Mouse (Mus musculus): Measurements from ENCODE around the gene Cryl1. TPM values are rescaled to one million over a fixed set of nuclear protein-coding genes. Genes with fewer than 3 reads are reported as not detected.

The Cryl1 gene
- total and polyA plus RNA-seq, 2 experiments, result 33.0 to 34.9 TPM

GRCm38 (mm10) chr14:57386758-57387561 lies 11.4 kb downstream of the Cryl1 start:
- Histone ChIP-seq H3K4me1 (ENCODE audit: control insufficient read depth, insufficient read depth, low read length) (peaks cover 3% of the 10 kb centered on the region; the same call in 1 of the 2 replicates), H3K27me3 (ENCODE audit: control insufficient read depth, insufficient read depth, low read length) (no peaks in the 10 kb centered on the region), H3K9ac (ENCODE audit: low read depth, low read length) (peak overlapping the region; percentile 23; the same call in 1 of the 2 replicates), H3K4me3 (ENCODE audit: insufficient read depth, low read depth, low read length) (peak overlapping the region; percentile 31; the same call in 1 of the 2 replicates), H3K27ac (replicated peaks; ENCODE audit: insufficient read depth, low read depth, low read length) (peak overlapping the region; percentile 70), H3K79me2 (ENCODE audit: control insufficient read depth, insufficient read depth, low read length) (no peaks in the 10 kb centered on the region), H3K36me3 (ENCODE audit: control insufficient read depth, insufficient read depth, low read length) (no peaks in the 10 kb centered on the region; the same call in 1 of the 2 replicates)
- no peak for TF ChIP-seq POLR2A (IDR thresholded peaks at IDR 0.05; ENCODE audit: extremely low read depth, insufficient read depth, low read length)
- TF ChIP-seq CTCF (IDR thresholded peaks at IDR 0.05; ENCODE audit: low read depth, low read length), result no peak
- 38% methylated on average over 14 of the region's 14 CpGs for WGBS
- DNase-seq (ENCODE audit: extremely low read depth, low read depth, low spot score), result peak; percentile 74

GRCm38 (mm10) chr14:57385667-57386066 lies 12.7 kb downstream of the Cryl1 start:
- no peak overlapping the region for H3K9ac ChIP-seq (ENCODE audit: low read depth, low read length)
- peaks cover 3% of the 10 kb centered on the region; the same call in 1 of the 2 replicates for H3K4me1 ChIP-seq (ENCODE audit: control insufficient read depth, insufficient read depth, low read length)
- TF ChIP-seq CTCF (IDR thresholded peaks at IDR 0.05; ENCODE audit: low read depth, low read length) (no peak), POLR2A (IDR thresholded peaks at IDR 0.05; ENCODE audit: extremely low read depth, insufficient read depth, low read length) (no peak)
- no peaks in the 10 kb centered on the region for H3K27me3 ChIP-seq (ENCODE audit: control insufficient read depth, insufficient read depth, low read length)
- no peaks in the 10 kb centered on the region for H3K79me2 ChIP-seq (ENCODE audit: control insufficient read depth, insufficient read depth, low read length)
- no peak overlapping the region for H3K4me3 ChIP-seq (ENCODE audit: insufficient read depth, low read depth, low read length)
- H3K36me3 ChIP-seq (ENCODE audit: control insufficient read depth, insufficient read depth, low read length), result peaks cover 2% of the 10 kb centered on the region; the same call in 1 of the 2 replicates
- no peak overlapping the region for H3K27ac ChIP-seq (replicated peaks; ENCODE audit: insufficient read depth, low read depth, low read length)
- 89% methylated on average over 5 of the region's 5 CpGs for WGBS
- DNase-seq (ENCODE audit: extremely low read depth, low read depth, low spot score), result no peak

- no peak overlapping the region for H3K9ac ChIP-seq (ENCODE audit: low read depth, low read length)
- peak; percentile 75 for DNase-seq (ENCODE audit: extremely low read depth, low read depth, low spot score)
- peaks cover 2% of the 10 kb centered on the region; the same call in 1 of the 2 replicates for H3K36me3 ChIP-seq (ENCODE audit: control insufficient read depth, insufficient read depth, low read length)
- no peaks in the 10 kb centered on the region for H3K79me2 ChIP-seq (ENCODE audit: control insufficient read depth, insufficient read depth, low read length)
- no peaks in the 10 kb centered on the region for H3K27me3 ChIP-seq (ENCODE audit: control insufficient read depth, insufficient read depth, low read length)
- no peak overlapping the region for H3K4me3 ChIP-seq (ENCODE audit: insufficient read depth, low read depth, low read length)
- TF ChIP-seq CTCF (IDR thresholded peaks at IDR 0.05; ENCODE audit: low read depth, low read length) (no peak), POLR2A (IDR thresholded peaks at IDR 0.05; ENCODE audit: extremely low read depth, insufficient read depth, low read length) (no peak)
- 54% methylated on average over 5 of the region's 5 CpGs for WGBS
- peak overlapping the region; percentile 73 for H3K27ac ChIP-seq (replicated peaks; ENCODE audit: insufficient read depth, low read depth, low read length)
- peaks cover 11% of the 10 kb centered on the region; the same call in 1 of the 2 replicates for H3K4me1 ChIP-seq (ENCODE audit: control insufficient read depth, insufficient read depth, low read length)
Measured at GRCm38 (mm10) chr14:57377531-57377930, 20.8 kb downstream of the Cryl1 start.

DNA sequence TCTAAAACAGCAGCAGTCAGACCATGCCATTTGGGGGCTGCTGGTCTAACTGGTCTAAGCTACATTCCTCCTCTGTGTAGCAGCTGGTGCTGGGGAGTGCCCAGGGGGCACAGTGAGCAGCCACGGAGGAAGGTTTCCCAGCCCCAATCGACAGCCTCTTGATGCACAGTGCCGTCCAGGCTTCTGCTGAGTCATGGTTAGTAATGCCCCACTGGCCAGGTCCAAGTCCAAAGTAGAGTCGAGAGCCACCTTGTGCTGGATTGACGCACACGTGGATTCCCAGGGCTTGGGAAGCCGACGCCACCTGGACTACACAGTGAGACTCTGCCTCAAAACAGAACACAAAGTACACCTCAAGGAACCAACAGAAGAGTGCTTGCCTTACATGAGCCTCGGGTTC lies 21.4 kb downstream of the Cryl1 start:
- TF ChIP-seq CTCF (IDR thresholded peaks at IDR 0.05; ENCODE audit: low read depth, low read length) (no peak), POLR2A (IDR thresholded peaks at IDR 0.05; ENCODE audit: extremely low read depth, insufficient read depth, low read length) (no peak)
- 26% methylated on average over 9 of the region's 9 CpGs for WGBS

DNA sequence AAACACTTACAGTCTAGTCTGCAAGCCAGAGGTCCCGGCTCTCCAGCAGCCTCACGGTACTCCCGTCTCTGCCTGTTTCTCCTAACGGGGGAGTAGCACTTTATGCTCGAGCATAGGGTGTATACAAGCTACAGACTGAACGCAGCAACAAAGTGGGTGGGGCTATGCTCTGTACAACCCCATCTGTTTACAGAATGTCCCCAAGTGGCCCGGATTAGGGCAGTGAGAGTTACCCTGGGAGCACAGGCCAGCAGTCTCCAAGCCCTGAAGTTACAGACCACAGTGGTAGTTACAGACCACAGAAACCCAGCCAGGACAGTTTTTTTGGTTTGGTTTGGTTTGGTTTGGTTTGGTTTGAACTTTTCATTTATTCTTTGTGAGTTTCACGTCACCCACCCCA lies 22.3 kb downstream of the Cryl1 start:
- Histone ChIP-seq H3K4me1 (ENCODE audit: control insufficient read depth, insufficient read depth, low read length) (peaks cover 11% of the 10 kb centered on the region; the same call in 1 of the 2 replicates), H3K79me2 (ENCODE audit: control insufficient read depth, insufficient read depth, low read length) (no peaks in the 10 kb centered on the region; the same call in 1 of the 2 replicates), H3K4me3 (ENCODE audit: insufficient read depth, low read depth, low read length) (no peak overlapping the region; the same call in 1 of the 2 replicates), H3K27me3 (ENCODE audit: control insufficient read depth, insufficient read depth, low read length) (no peaks in the 10 kb centered on the region), H3K9ac (ENCODE audit: low read depth, low read length) (no peak overlapping the region), H3K27ac (replicated peaks; ENCODE audit: insufficient read depth, low read depth, low read length) (peak overlapping the region; percentile 74), H3K36me3 (ENCODE audit: control insufficient read depth, insufficient read depth, low read length) (peaks cover 2% of the 10 kb centered on the region; the same call in 1 of the 2 replicates)
- no peak for TF ChIP-seq POLR2A (IDR thresholded peaks at IDR 0.05; ENCODE audit: extremely low read depth, insufficient read depth, low read length)
- no peak for TF ChIP-seq CTCF (IDR thresholded peaks at IDR 0.05; ENCODE audit: low read depth, low read length)
- peak; percentile 81 for DNase-seq (ENCODE audit: extremely low read depth, low read depth, low spot score)
- 50% methylated on average over 8 of the region's 8 CpGs for WGBS

More for the DNA sequence above, 21.4 kb downstream of the Cryl1 start:
- Histone ChIP-seq H3K36me3 (ENCODE audit: control insufficient read depth, insufficient read depth, low read length) (peaks cover 2% of the 10 kb centered on the region; the same call in 1 of the 2 replicates), H3K4me3 (ENCODE audit: insufficient read depth, low read depth, low read length) (no peak overlapping the region), H3K27me3 (ENCODE audit: control insufficient read depth, insufficient read depth, low read length) (no peaks in the 10 kb centered on the region), H3K27ac (replicated peaks; ENCODE audit: insufficient read depth, low read depth, low read length) (peak overlapping the region; percentile 74), H3K79me2 (ENCODE audit: control insufficient read depth, insufficient read depth, low read length) (no peaks in the 10 kb centered on the region), H3K4me1 (ENCODE audit: control insufficient read depth, insufficient read depth, low read length) (peaks cover 11% of the 10 kb centered on the region; the same call in 1 of the 2 replicates), H3K9ac (ENCODE audit: low read depth, low read length) (peak overlapping the region; percentile 14)
- peak; percentile 95 for DNase-seq (ENCODE audit: extremely low read depth, low read depth, low spot score)
